Mouse (Mus musculus) CD4-positive, CD25-positive, alpha-beta regulatory T cell, adult 9 weeks (primary cell): ENCODE results near the gene BC030500. TPM values are rescaled to one million over a fixed set of nuclear protein-coding genes. Genes with fewer than 3 reads are reported as not detected.

Experiments
- polyA plus RNA-seq: library from polyadenylated mRNA; unstranded; fragments of 100-300 nt; shearing (Covaris generic); gene quantifications from one replicate; pipeline ENCODE4 v1.2.1, GENCODE M21; 2017

Gene BC030500
- not detected for polyA plus RNA-seq

GRCm38 (mm10) chr8:58911677-58912076 lies at the start of gene BC030500:
Gene BC030500, plus strand, starts transcription at chr8:58911755.

GRCm38 (mm10) chr8:58912196-58912839 lies 763 bp downstream of the BC030500 start, which contains the start of gene Galntl6:
Gene Galntl6, minus strand, starts transcription at chr8:58912640.

Other genes starting within 250 kb of the BC030500 start
- not detected for gene Galntl6, start 885 bp downstream of the BC030500 start, polyA plus RNA-seq